Mouse (Mus musculus) stomach, postnatal 0 days (tissue): ENCODE measurements at regions not wholly inside any gene's neighbourhood (a gene's known extent, or its start where the extent isn't known, plus 50 kb on each side); places are given as distances from the start of the nearest gene placed in this dataset.

Source experiments
- CTCF ChIP-seq: IDR thresholded peaks from 2 replicates; pipeline ENCODE4 v1.5.1; 2016; ENCODE audit warnings: antibody characterized with exemption, low read depth, mild to moderate bottlenecking, moderate library complexity
- EP300 ChIP-seq: optimal IDR thresholded peaks from 2 replicates; pipeline ENCODE3; 2016; ENCODE audit warnings: antibody characterized with exemption

- TF ChIP-seq CTCF, result no peak
- no peak for TF ChIP-seq EP300
These were observed 119.0 kb upstream of the Tmpo start for GRCm38 (mm10) chr10:91300067-91300466.
